Mouse (Mus musculus): ENCODE measurements around the gene Tspan11. TPM values are rescaled to one million over a fixed set of nuclear protein-coding genes. Genes with fewer than 3 reads are reported as not detected.

The Tspan11 gene
- total RNA-seq, 2 experiments from 2014 or later, result 3.8 to 5.5 TPM

DNA sequence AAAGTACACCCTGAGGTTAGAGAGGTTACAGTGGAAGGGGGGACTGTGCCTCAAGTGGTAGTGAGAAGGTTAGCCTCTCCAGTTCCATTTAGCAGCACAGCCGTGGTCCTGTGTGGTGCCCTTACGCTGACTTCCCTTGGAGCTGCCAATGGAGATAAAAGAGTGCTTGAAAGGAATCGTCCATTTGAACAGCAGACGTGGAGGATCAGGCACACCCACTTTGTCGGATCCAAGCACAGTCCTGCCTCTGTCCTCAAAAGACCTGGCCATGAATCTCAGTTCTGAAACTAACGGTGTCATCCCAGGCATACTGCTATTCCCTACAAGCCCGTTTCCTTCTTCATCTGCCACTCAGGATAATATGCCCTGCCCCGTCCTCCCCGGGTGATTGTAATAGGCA is 34.6 kb downstream of the Tspan11 start:
- intact Hi-C loops (cut with DNase I), result loop anchor here (5.0 kb wide), 2 partner anchors 155 to 305 kb away; partner anchors contain the start of gene Prmt8
- no peak for DNase-seq (ENCODE audit: low spot score in 2 of 2)

DNA sequence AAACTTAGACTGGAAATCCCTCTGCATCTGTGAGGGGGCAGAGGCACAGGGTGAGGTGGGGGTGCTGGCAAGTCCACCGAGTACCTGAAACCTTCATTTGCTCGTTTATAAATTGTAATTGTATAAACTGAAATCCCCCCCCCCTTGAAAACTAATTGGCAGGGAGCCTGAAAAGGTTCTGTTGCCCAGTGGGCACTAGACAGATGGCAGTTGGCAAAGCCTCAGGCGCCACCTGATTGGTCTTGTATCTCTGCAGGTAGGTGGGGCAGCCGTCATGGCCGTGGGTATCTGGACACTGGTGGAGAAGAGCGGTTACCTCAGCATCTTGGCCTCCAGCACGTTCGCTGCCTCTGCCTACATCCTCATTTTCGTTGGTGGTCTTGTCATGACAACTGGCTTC is 35.9 kb downstream of the Tspan11 start:
- no peak for DNase-seq (ENCODE audit: low spot score in 2 of 2)
- intact Hi-C loops (cut with DNase I), result loop anchor here (5.0 kb wide), 2 partner anchors 156 to 306 kb away; partner anchors contain the start of gene Prmt8

DNA sequence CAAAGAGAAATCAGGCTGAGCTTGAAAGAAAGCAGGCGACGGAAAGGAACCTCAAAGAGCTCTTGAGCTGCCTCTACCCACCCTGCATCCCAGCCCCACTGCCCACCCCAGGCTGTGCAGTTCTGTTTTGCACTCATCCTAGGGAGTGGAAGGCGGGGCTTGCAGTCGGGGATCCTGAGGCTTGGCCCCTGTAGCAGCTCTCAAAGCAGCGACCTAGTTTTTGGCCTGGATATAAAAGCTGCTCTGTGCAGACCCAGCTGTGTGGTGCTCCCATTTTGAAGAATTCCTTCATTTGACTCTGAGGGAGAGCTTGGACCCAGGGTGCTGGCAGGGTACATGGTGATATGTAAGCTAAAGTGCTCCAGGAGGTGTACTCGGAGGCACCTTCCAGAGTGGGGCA is 37.4 kb downstream of the Tspan11 start:
- DNase-seq (ENCODE audit: low spot score in 2 of 2), result peak; percentile 29 to 41
- intact Hi-C loops (cut with DNase I), result loop anchor here (5.0 kb wide), 2 partner anchors 157 to 307 kb away; partner anchors contain the start of gene Prmt8

DNA sequence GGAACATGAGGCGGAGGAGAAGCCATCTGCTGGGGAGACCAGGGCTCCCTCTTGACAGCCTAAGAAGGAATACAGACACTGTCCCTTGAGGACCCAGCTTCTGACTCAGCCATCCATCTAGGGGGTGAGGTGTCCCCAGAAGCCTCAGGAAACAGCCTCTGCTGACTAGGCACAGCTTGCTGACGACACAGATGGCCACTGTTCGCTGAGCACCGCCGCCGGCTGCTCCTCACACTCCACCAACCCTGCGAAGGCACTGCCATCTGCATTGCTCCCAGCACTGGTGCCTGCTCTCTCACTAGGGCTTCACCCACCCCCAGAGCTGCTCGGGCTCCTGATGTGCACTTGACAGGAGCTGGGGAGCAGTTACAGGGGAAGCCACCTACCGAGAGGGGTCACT is 38.5 kb downstream of the Tspan11 start:
- DNase-seq (ENCODE audit: low spot score in 2 of 2), result peak; percentile 74 to 76
- intact Hi-C loops (cut with DNase I), result no loop called here

DNA sequence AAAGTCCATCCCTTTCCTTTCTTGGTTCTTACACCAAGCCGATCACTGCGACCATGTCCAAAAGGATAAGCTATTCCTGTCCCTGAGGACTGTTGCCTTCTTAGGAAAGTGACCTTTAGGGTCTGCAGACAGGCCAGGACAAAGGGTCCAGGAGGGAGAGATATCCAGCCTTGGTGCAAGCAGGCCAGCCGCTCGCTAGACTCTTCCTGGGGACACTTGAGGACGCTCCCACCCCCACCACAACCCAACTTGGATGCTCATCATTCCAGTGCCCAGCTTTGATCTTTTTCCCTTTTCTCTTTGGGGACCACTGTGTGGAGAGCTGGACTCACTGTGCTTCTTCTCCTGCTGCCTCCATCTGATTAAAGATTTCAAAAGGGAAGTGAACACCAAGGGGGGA is 41.3 kb downstream of the Tspan11 start:
- no peak for DNase-seq (ENCODE audit: low spot score in 2 of 2)
- intact Hi-C loops (cut with DNase I), result no loop called here

DNA sequence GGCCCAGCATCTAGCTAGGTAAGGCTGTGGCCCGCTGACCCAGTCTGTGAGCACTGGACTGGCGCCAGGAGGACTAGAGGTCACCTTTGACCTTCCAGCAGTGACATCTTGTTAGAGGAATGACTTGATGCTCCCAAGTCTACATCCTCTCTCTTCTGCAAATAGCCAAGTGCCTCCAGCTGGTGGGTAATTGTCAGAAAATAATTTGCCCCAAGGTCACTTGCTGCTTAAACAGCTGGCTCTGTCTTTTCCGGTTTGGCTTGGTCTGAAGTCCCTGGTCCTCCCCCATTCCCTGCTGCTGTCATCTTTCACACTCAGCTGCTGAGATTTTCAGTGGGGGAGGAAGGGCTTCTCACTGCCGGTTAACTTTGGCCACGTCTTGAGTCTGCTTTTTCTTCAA is 45.3 kb downstream of the Tspan11 start:
- no peak for DNase-seq (ENCODE audit: low spot score in 2 of 2)

DNA sequence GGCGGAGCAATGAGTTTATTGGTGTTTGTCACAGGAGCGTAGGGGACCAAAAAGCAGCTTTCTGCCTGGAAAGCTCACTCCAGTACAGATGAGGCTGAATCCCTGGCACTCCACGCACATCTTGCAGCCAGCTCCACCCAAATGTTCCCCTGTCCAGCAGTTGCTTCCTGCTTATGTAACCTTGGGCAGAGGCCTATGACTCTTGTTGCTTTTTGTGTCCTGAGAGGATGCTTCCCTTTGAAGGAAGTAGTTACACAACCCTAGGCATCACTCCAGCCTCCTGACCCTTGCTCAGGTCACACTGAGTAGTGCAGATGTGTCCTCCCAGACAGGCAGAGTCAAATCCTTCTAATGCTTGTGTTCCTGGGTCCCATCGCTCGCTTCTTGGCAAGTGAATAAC is 46.5 kb downstream of the Tspan11 start:
- intact Hi-C loops (cut with DNase I), result no loop called here
- DNase-seq (ENCODE audit: low spot score in 2 of 2), result no peak

More for the DNA sequence above, 45.3 kb downstream of the Tspan11 start:
- intact Hi-C loops (cut with DNase I), result no loop called here

DNA sequence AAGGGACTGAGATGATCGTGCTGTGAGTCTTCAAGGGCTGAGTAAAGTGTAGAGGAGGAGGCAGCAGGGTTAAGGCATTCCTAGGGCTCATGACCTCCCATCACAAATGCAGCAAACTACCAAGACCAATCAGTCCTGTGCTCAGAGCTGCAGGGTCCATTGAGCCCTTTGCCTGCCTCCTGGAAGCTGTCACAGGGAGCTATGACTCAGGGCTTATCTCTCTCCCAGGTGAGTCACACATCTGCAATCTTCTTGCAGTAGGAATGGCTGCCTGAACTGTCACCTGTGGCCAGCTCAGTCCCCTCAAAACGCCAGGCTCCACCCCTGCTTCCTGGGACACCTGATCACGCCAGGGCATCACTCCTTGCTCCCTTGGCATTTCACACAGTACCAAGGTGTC is 47.7 kb downstream of the Tspan11 start:
- intact Hi-C loops (cut with DNase I), result loop anchor here (5.0 kb wide), 1 partner anchor 313 kb away; no protein-coding TSS in a partner anchor

DNA sequence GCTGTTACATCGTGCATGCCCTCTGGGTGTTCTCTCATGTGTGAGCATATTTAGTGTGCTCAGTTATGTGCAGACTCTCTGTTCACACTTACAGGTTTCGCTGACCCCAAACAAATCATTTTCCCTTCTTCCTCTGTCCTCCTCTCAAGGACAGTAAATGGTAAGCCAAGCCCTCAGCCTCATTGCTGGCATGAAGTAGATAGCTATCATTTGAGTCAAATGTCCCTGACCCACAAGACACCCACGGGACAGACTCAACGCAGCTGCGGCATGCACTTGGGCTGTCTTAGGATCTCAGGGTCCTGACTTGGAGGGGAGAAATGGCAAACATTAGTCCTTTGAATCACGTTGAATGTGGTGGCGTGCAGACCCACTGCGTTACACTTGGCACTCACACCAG is 55.0 kb downstream of the Tspan11 start:
- intact Hi-C loops (cut with DNase I), result no loop called here
- DNase-seq (ENCODE audit: low spot score in 2 of 2), result no peak

More for the DNA sequence above, 47.7 kb downstream of the Tspan11 start:
- DNase-seq (ENCODE audit: low spot score in 2 of 2), result no peak

DNA sequence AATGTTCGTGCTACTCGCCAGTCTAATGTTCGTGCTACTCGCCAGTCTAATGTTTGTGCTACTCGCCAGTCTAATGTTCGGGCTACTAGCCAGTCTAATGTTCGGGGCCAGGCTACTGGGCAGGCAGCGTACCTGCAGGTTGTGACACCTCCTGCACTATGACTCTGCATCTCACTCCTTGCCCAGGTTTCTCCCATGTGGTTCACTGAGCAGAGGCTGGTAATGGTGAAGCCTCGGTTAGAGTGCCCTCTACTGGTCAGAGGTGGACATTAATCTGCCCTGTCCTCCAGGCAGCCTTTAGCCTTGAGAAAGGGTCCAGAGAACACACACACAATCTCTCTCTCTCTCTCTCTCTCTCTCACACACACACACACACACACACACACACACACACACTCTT is 58.3 kb downstream of the Tspan11 start:
- intact Hi-C loops (cut with DNase I), result loop anchor here (5.0 kb wide), 2 partner anchors 178 to 403 kb away; partner anchors contain the start of gene Prmt8
- DNase-seq (ENCODE audit: low spot score in 2 of 2), result peak; percentile 84 to 85

DNA sequence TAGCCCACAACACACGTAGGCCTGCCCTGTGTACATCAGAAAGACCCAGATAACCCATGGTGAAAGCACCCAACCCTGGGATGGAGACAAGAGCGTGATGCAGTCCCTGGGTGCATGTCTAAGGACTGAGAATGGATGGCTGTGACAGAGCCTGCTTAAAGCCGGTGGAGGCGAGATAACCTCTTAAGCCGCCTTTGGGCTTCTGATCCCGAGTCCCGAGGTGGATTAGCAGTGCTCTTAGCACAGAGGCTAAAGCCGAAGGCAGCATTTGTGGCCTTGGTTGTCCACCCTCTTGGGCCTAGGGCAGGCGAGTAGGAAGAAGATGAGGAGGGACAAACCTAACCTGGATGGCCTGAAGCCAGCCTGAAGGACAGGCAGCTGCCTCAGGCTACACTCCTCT is 61.3 kb downstream of the Tspan11 start:
- intact Hi-C loops (cut with DNase I), result loop anchor here (5.0 kb wide), 2 partner anchors 181 to 406 kb away; partner anchors contain the start of gene Prmt8
- DNase-seq (ENCODE audit: low spot score in 2 of 2), result no peak

DNA sequence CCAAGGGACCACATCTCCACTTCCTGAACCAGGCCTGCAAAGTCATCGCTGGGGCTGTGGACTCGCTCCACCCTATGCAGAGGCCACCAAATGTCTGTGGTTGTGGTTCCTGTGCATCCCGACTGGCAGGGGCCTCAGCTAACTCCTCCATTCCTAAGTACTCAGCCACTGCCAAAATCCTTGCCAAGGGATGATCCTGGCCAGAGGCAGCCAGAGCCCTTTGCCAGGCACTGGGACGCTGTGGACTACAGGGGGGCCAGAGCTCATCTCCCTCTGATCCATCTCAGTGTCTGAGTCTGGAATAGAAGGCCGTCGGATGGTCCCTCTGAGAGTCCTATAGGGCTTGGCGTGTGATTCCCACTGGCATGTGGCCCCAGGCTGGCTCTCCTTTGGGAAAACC is 62.5 kb downstream of the Tspan11 start:
- intact Hi-C loops (cut with DNase I), result loop anchor here (5.0 kb wide), 2 partner anchors 183 to 408 kb away; partner anchors contain the start of gene Prmt8
- no peak for DNase-seq (ENCODE audit: low spot score in 2 of 2)

DNA sequence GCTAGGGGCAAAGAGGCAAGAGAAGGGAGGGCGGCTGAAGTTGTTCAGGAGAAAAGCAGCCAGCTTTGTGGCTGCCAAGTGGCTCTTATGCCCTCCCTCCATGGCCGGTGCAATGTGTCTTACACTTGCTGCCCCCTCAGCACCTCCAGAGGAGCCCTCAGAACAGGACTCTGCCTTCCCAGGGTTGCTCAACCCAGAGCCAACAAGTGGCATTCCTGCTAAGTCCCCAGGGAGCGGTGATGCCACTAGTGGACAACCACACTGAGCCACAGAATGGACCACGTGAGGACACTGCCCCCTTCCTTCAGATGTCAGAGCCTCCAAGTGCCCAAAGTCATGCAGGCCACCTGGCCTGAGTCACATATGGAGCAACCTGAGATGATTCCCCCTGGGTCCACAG is 65.7 kb downstream of the Tspan11 start:
- DNase-seq (ENCODE audit: low spot score in 2 of 2), result no peak
- intact Hi-C loops (cut with DNase I), result no loop called here

DNA sequence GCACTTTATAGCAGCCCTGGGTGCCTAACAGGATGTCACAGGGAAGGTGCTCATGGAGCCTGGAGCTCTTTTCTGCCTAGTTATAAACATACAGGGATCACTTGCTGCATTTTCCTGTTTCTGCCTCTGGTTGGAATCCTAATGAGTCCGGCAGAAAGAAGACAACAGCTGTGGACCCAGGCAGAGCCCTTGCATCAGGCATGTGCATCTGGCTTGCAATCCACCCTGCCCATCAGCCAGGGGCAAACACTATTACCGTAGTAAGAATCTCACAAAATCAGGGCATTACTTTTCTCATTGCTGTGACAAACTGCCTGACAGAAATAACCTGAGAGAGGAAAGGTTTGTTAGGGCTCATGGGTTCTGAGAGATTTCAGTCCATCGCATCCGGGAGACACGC is 68.8 kb downstream of the Tspan11 start:
- intact Hi-C loops (cut with DNase I), result no loop called here
- DNase-seq (ENCODE audit: low spot score in 2 of 2), result no peak

DNA sequence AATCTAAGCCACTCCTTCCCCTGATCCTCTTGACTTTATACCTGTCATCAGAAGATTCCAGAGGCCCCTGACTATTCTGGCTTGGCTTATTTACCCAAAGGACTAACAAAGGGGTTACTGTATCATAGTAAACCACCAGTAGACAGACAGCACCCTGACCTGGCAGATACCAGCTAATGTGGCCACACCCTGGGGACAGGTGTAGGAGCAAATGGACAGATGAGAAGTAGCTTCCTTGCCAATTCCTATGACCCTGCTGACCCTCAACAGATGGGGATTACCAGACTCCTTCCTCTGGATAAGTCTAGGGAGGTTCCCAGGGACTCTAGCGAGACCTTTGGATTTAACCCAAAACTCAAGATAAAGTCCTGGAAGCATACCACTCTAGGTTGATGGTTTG is 72.8 kb downstream of the Tspan11 start:
- DNase-seq (ENCODE audit: low spot score in 2 of 2), result no peak
- intact Hi-C loops (cut with DNase I), result no loop called here

DNA sequence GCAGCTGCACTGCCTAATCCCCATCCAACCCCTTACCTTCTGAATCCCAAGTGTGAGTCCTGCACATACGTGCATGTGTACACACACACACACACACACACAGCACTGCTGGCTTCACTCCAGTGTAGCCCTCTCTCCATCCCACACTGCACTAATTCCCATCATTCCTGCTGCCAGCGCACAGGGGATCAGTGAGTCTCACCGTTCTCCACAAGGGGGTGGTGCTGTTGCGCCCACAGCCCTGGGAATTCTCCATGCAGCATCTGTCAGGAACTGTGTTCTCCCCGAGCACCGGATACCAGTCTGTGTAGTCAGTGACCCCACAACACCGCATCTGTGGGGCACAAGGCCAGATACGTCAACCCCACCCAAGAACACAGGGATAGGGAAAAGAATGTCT is 78.1 kb downstream of the Tspan11 start:
- intact Hi-C loops (cut with DNase I), result no loop called here
- DNase-seq (ENCODE audit: low spot score in 2 of 2), result peak; percentile 72 to 83

DNA sequence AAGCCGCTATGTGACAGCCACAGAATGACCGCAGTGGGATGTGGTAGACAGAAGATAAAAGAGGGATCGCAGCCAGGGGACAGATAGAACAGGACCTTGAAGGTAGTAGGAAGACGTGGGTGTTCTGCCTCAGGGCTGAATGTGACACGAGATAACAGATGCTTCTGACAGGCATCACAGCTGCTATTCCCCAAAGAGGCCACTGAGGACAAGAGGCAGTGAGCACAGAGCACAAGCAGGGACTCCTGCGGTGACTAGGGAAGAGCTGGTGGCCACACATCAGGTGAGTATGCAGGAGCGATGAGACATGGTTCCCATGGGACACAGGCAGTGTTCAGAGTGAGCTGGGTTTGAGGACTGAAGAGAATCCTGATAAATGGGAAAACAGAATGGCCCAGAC is 82.3 kb downstream of the Tspan11 start:
- intact Hi-C loops (cut with DNase I), result loop anchor here (1.0 to 2.0 kb wide), 3 partner anchors 63 to 175 kb away; no protein-coding TSS in a partner anchor
- no peak for DNase-seq (ENCODE audit: low spot score in 2 of 2)

DNA sequence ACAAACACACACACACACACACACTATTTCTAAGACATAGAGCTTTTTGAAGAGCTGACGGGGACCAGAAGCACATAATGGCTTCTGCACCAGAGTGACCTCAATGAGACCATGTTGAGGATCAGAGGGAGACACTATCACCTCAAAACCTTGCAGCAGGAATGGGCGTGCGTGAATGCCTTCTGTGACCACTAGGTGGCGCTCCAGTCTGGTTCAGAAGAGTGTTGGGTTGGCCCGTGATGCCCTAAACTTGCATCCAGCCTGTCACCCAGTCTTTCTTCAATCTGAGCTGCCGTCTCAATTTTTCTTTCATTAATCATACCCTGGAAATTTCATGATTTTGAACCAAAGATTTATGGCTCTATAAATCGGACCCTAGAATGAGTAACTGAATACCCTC is 82.7 kb downstream of the Tspan11 start:
- peak; percentile 85 to 88 for DNase-seq (ENCODE audit: low spot score in 2 of 2)
- intact Hi-C loops (cut with DNase I), result loop anchor here (1.0 to 2.0 kb wide), 3 partner anchors 63 to 175 kb away; no protein-coding TSS in a partner anchor

DNA sequence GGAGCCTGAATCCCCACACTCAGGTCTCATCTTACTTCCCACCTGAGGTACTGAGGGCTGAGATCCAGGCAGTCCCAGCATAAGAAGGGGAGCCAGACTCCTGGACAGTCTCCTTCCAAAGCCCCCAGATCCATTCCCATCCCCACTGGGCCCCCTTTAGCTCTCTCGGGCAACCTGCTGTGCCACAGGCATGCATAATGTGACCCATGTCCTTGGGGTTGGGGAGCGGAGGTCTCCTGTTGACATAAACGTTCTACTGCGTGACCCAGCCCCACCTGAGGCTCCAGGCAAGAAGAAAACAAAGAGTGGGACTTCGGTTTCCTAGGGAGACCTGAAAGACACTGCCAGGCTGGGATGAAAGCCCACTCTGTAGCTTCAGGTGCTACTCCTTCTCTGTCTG is 83.5 kb downstream of the Tspan11 start:
- DNase-seq (ENCODE audit: low spot score in 2 of 2), result no peak
- intact Hi-C loops (cut with DNase I), result loop anchor here (1.0 to 2.0 kb wide), 3 partner anchors 62 to 174 kb away; no protein-coding TSS in a partner anchor

DNA sequence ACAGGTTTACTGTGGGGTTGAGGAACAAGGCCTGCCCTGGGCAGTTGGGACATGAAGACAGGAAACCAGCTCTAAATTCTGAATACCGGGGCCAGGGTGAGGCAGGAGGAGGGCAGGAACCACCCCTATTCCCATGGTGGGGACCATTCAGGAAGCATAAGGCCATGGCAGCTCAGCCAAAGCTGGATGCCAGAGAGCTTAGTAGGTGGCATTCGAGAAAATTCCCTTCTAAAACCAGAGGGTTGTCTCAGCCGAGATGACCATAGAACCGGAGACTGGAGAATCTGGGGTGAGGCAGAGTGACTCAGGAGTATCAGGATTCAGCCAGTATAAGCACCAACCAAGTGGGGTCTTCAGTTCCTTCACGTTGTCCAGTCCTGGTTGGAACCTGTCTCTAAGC is 84.5 kb downstream of the Tspan11 start:
- intact Hi-C loops (cut with DNase I), result loop anchor here (2.0 kb wide), 2 partner anchors 61 to 173 kb away; no protein-coding TSS in a partner anchor

DNA sequence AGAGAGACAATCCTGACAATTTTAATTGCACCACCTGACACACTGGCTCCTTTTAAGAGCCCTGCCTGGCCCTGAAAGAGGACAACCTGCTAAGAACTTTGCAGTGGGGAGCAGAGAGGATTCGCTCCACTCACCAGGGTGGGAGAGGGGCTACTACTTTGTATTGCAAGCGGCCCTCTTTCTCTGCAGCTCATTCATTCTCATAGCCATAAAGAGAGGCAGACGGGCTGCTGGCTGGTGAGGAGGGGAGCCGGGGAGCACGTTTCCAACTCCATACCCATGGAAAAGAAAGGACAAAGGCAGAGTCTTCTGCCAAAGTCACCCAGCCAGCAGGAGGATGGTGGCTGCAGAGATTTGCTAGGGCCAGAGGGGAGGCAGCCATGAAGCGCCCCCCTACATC is 86.2 kb downstream of the Tspan11 start:
- intact Hi-C loops (cut with DNase I), result no loop called here
- DNase-seq (ENCODE audit: low spot score in 2 of 2), result no peak

More for the DNA sequence above, 84.5 kb downstream of the Tspan11 start:
- DNase-seq (ENCODE audit: low spot score in 2 of 2), result no peak

All from left cerebral cortex, postnatal 14 days (tissue).